Mouse (Mus musculus) gastrocnemius, postnatal 14 days (tissue): ENCODE data around the gene Chn2. TPM values are rescaled to one million over a fixed set of nuclear protein-coding genes. Genes with fewer than 3 reads are reported as not detected.

ENCODE experiments used
- DNase-seq: peaks from one replicate; pipeline ENCODE4 v3.0.0; 2021; ENCODE audit warnings: mixed read lengths
- intact Hi-C: fragments of 180-260 bp; cut with DNase I; formaldehyde crosslinking; loops from one replicate; pipeline ENCODE4 v1.15.1; 2025; ENCODE audit warnings: low total_unique reads
- total RNA-seq, 2 experiments: library from RNA; stranded (reverse); gene quantifications; 2 replicates each; pipeline ENCODE4 v1.2.3; 2021

Chn2 gene
- total RNA-seq, 2 experiments from 2014 or later, result 3.8 to 5.2 TPM

DNA sequence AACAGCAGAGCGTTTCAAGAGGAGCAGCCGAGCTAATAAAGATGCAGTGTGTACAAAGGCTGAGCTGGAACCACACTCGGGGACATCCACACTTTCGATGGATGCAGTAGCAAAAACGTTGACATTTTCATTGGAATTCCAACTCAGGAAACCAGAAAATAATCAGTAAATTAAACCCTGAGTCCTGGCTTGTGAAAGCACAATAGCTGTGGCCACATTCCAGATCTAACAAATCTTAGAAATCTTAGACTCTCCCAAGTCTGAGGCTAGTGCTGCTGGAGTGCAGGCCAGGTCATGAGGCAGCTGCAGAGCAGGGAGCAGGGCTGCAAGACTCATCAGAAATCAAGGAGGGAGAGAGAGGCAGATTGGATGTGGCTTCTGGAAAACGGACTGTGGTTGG is 24.5 kb downstream of the Chn2 start:
- DNase-seq, result no peak
- intact Hi-C loops, result no loop called here

DNA sequence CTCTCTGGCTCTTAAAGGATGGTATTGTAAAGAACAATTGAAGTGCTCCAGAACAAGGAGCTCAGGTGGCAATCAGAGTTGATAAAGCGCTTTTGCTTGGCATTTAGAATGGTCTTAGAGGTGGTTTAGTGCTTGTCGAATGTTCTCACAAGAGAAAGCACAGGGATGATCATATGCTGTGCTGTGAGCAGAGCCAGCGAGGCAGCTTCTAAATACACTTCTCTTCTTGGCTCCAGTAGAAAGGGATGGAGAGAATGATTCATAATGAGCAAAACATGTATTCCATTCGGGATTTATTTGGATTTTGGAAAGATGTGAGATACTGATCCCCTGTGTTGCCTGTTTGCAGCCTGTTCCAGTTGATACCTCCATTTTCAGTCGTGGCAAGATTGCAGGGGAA is 28.0 kb downstream of the Chn2 start:
- intact Hi-C loops, result no loop called here
- no peak for DNase-seq

DNA sequence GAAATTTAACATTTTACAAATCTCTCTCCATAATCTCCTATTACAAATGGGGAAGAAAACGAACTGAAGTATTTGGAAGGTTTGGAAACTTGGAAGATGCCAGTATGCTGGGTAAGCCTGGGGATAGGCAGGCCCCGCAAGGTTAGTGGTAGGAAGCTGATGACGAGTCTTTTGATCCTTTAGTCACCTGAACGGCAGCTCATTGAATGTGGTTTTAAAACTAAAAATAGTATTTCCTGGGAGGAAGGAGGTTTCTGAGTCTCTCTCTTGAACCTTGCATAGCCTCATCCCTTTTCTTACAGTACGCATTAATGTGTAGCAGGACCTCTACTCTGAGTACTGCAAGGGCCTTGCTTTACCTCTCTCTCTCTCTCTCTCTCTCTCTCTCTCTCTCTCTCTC is 29.5 kb downstream of the Chn2 start:
- intact Hi-C loops, result no loop called here
- DNase-seq, result no peak

DNA sequence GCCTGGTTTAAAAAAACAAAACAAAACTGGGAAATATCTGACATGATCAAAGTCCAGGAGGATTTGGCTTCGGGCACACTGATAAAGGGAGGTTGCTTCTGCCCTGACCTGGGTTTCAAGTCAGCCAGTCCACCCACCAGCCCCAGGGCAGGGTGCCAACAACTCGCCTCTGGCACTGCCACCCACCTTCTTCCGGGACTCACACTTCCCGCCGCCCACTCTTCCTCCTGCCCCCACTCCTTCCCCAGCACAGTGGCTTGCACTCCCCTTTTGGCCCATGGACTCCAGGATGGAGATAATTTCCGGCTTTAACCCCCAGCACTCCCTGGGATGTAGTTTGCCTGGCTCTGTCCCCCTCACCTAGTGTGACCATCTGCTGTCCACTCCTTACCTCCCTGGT is 31.4 kb downstream of the Chn2 start:
- DNase-seq, result peak; percentile 16
- intact Hi-C loops, result no loop called here

DNA sequence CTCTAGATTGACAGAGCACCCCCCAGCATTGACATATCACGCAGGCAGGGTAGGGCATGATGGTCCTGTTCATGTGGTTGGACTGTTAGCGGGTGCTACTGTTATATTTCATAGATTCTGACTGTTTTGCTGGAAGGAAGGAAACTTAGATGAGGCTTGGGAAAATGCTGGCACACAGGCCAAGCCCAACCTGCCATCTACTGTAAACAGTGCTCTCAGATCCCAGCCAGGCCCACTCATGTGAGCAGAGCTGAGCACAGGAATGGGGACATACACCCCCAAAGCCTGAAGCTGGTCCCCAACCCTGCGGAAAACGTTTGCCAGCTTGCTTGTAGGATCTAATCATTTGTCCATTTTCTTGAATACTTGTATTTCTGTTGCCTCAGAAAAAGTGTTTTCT is 32.1 kb downstream of the Chn2 start:
- no peak for DNase-seq
- intact Hi-C loops, result no loop called here

DNA sequence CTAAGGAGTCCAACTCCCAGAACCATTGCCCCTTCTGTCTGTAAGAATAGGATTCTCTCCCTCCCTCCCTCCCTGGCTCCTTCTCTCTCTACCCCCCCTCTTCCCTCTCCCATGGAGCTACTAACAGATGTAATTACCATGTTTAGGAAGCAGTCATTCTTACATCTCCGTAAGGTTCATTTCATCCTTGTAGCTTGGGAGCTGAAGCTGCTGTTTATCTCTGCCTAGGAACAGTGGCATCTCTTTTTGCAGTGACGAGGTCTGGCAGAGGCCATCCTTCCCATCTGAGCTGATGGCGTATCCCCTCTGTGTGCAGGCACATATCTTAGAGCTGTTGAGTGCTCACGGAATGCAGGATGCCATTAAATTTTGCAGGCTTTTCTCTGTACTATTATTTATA is 35.1 kb downstream of the Chn2 start:
- intact Hi-C loops, result no loop called here

DNA sequence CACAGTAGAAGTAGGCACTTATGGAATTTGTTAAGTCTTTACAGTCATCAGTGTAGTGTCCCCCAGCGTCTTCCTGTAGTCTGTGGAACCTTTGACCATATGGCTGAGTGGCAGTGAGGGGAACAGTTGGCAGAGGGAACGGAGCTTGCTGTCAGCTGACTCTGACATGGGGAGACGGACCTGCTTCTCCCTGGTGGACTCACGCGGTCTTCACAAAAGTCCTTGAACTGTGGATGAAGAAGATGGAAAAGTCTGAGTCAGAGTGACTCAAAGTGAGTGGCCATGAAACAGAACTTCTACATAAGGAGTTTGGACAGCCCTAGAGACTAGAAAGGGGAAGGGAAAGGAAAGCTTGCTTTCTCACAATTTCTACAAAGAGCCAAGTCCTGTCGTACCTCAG is 36.1 kb downstream of the Chn2 start:
- intact Hi-C loops, result no loop called here
- DNase-seq, result no peak

More for the DNA sequence above, 35.1 kb downstream of the Chn2 start:
- DNase-seq, result no peak

DNA sequence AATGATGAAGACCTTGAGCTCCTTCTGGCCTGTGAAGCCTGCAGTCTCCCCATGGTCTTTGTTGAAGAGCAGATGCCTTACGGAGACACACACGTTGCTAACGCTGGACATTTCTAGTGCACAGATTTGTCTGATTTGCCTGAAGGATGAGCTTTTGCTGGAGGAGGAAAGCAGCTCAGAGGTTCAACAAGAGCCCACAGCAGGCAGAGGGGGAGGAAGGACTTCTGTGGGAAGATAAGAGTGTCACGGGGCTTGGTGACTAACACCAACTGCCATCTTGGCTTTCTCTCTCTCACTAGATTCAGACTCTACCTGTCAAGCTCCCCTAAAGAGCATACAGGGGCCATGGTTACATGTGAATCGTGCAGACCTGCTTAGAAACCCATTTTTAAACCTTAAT is 37.3 kb downstream of the Chn2 start:
- intact Hi-C loops, result no loop called here
- no peak for DNase-seq

DNA sequence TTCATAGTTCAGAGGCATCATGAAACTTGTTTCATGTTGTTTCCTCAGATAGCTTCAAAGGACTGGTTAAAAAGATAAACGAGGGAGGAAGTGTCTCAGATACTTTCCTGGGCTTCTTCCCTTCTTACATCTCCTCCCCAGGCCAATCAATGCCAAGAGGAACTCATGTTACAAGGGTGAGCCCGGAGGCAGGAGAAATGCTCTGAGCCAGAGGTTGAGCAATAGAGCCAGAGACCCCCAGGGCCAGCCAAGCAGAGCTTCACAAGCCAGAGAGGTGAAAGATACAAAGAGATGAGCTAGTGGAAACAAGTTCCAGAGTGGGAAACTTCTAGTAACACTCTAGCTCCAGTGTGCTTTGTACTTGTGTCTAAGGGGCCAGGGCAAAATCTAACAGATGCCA is 38.9 kb downstream of the Chn2 start:
- intact Hi-C loops, result no loop called here
- no peak for DNase-seq

DNA sequence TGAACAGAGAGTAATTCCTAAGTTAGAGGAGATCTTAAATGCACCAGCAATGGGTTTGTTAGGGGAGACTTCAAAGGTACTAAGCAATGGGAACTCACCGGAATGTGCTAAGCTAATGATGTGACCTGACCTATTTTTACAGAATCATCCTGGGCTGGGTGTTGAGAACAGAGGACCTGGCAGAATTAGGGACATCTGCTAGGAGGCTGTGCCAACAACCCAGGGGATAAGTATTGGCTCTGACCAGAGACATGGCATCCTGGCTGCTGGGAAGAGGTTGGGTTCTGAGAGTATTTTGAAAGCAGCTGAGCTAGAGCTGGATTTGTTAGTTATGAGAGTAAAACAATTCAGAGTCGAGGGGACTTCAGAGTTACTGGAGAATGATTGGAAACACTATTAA is 40.5 kb downstream of the Chn2 start:
- intact Hi-C loops, result no loop called here
- no peak for DNase-seq

DNA sequence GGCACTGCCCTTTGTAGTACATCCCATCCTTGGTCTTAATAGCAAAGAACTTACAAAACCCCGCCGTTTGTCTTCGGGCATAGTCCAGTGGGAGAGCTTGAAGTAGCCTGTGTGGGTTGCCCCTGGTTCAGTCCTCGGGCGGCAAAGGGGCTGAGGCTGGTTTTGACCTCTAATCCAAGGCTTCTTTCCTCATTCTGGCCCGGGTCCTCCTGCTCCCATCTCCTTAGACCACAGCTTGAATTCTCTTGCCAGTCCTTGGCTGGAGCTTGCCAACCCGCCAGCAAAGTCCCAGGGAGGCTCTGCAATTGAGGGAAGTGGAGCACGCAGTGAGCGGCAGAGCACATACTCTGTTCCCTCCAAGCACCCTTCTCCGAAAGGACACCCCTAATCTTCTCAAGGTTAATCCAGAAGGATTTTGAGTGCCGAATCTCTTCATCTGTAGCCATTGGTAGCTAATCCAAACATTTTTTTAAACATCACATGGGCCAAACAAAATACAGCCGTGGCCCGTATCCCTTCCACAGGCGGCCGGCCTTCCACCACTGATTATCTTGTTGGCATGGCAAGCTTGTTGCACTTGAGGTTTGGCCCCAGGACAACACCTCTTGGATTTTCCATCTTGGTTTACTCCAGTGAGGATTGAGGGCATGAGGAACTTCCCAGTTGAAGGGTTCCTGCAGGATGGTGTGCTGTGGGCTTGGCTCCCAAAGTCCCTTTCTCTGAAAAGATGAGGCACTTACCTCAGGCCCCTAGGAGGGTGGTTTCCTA is 41.3 kb downstream of the Chn2 start:
- DNase-seq, result no peak

DNA sequence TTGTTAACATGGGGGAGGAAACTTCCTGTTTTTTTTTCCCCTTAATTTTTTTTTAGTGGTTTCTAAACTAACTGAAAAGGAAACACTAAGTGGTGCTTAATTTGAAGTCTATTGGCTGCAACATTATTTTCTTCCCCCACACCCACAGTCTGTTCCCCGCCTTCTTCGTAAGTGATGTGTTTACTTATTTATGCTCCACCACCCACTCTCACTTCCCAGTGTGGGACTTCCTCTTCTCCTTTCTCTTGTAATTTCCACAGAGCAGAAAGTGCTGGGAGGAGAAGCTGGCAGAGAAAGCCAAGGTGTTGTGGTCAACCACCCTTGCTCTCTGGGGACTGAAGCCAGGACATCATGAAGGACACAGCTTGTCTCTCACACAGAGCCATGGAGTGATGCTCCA is 43.2 kb downstream of the Chn2 start:
- intact Hi-C loops, result no loop called here
- no peak for DNase-seq

More for the DNA sequence above, 41.3 kb downstream of the Chn2 start:
- intact Hi-C loops, result no loop called here

DNA sequence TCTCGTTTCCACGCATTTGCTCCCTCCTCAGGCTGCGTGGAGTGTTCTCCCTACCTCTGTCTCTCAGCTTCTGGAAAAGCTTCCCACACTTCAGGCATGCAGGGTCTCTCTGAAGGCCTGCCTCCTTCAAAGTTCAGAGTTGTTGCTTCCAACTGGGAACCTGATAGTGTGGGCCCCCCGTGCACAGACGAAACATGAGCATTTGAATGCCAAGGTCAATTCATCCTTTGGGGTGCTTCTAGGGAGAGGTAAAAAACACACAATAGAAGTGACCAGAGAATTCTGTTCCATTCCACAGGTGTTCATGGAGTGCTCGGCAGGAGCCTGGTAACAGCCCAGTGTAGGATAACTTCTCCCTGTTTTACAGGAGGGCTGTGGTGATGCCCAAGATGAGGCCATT is 44.7 kb downstream of the Chn2 start:
- DNase-seq, result no peak
- intact Hi-C loops, result no loop called here

DNA sequence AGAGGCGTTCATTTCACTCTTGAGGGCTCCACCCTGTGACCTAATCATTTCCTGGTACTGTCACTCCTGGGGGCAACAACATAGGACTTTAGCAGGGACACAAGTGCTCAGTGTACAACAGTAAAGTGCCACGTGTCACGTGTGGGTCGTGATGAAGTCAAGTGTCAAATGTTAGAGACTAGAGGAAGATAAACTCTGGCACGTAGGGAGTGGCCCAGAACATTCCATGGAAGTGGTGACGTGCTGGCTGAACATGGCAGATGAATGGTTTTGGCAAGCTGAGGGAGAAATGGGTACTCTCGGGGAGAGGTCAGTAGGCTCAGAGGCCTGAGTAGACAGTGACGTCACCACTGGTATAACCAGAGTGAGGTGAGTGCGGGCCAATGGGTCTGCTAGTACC is 45.7 kb downstream of the Chn2 start:
- intact Hi-C loops, result no loop called here
- no peak for DNase-seq

DNA sequence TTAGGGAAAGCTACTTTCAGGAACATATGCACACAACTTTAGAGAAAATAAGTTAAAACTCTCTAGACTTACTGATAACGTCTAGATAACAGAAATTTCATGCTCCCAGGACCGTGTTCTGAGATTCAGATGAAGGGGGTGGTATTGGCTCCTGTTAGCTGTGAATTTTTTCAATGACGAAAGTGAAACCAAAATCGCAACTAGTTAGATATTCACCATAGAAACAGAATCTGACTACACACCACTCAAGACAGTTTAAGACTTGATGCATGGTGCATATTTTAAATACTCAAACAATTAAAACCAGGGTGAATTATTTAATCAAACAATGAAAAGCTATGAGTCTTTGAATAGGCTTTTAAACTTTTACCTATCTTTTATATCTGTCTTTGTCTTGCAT is 48.8 kb downstream of the Chn2 start:
- intact Hi-C loops, result no loop called here
- no peak for DNase-seq

DNA sequence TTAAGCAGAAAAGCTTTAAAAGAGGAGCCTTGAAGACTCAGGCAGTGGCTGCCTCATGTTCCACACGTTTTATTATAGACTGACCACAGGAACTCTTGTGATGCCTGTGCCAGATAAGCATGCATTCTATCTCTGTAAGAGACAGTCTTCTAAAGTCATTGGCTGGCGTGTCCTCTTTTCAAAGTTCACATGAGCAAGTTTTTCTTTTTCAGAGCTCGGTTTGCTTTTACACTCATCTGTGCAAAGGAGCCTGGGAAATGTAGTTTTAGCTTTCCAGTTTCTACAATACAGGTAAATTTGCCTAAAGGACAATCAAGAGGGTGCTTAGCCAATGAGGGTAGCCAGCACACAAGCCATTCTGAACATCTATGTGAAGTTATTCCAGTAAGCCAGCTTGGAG is 51.5 kb downstream of the Chn2 start:
- no peak for DNase-seq
- intact Hi-C loops, result no loop called here

DNA sequence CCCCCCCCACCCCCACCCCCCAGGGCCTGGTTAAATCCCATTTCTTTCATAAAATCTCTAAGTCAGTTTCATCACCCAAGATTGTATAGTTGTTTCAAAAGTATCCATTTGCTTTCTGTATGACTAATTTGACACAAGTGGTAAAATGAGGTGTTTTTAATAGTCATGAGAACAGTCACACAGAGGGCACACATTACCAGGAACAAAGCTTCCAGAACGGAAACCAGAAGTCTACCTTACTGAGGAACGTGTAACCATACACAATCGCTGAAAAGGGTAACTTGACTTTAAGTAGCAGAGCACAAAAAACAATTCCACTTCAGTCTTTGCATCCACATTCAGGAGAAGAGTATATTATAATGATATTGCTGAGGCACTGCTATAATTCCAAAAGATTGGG is 53.6 kb downstream of the Chn2 start:
- intact Hi-C loops, result no loop called here
- DNase-seq, result no peak

DNA sequence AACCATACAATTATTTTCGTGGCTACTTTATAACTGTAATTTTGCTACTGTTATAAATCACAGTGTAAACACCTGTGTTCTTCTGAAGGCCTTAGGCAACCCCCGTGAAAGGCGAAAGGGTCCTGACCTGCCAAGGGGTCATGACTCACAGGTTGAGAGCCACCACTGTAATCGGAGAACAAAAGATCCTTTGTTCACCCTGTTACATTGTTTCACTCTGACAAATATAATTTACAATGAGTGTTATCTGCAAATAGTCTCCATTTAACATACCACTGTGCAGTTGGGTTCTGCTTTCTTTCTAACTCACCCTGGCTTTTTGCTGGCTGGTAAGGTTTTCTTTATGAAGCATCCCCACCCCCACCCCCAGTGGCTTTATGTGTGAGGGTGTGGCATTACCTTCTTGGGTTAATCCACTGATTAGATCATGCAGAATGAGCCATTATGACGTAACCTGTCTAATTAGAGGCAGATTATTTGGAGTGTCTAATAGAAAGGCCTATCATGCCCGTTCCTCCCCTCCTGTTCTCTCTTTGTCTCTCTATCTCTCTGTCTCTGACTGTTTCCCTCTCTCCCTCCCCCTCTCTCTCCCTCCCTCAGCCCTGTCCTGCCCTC is 56.9 kb downstream of the Chn2 start:
- intact Hi-C loops, result no loop called here
- no peak for DNase-seq

DNA sequence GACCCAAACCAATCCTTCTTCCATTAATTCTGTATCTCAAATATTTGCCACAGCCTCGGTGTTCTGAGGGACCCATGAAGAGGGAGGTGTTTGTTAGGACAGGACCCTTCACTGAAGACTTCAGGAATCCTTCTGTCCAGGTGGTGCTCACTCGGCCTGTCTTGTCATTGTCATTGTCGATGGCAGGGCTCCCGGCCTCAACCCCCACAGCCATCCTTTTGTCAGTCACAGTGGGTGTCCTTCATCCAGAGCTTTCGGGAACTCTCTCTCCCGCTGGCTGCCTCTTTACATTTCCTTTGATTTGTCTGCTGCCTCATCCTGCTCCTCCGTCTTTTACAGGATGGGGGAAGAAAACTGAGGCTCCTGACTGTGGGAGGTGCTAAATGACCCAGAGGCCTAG is 57.5 kb downstream of the Chn2 start:
- no peak for DNase-seq
- intact Hi-C loops, result no loop called here

DNA sequence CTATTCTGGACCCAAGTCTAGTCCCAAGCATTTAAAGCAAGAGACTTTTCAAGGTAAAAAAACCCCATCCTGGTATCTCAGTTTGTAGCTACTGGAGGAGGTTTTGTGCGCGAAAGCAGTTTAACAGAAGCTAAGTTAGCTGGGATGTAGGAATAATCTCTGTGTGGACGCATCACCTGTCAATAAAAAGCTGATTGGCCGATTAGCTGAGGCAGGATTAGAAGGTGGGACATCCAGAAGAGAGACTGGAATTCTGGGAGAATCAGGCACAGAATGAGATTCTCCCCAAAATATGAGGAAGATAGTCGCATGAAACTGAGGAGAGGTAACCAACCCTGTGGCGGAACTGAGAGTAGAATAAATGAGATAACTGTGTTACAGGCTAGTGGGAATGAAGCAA is 59.0 kb downstream of the Chn2 start:
- intact Hi-C loops, result no loop called here
- no peak for DNase-seq

DNA sequence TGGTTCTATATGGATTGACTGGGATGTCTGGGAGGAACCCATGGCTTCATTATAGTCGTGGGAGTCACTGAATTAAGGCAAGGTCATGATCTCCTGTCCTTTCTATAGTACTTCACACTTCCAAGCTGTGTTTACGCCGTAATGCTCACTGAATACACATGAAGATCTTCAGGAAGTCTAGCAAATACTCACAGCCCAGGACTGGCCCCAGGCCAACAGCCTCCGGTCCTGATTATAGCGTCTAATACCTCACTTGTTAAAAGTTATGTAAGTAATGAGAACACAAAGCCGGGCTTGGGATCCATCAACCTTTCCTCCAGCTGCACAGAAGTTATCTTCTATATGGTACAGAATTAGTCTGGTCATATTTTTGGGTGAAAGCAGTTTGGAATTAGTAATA is 60.3 kb downstream of the Chn2 start:
- intact Hi-C loops, result no loop called here
- no peak for DNase-seq

DNA sequence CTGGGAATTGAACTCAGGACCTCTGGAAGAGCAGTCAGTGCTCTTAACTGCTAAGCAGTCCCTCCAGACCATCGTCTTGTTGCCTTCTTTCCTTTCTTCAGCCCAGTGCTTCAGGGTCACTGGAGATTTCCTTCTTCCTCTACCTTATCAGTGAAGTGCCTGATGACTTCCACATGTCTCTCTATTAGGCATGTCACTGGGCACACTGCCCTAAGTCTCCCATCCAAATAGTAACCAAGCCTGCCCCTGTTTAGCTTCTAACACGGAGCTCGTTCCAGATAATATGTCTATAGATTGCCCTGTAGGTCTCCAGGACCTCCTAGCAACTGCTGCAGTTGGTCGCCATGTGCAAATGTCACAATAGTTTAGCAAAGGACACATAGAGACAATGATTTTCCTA is 62.9 kb downstream of the Chn2 start:
- DNase-seq, result no peak
- intact Hi-C loops, result no loop called here
